Mouse (Mus musculus) small intestine, adult 2 months (tissue): Measurements from ENCODE around the gene Tmc5. TPM values are rescaled to one million over a fixed set of nuclear protein-coding genes. Genes with fewer than 3 reads are reported as not detected.

Experiments
- H3K27ac ChIP-seq: fragments of 200-500 bp; 2 replicates; pipeline ENCODE4 v1.5.1; 2012; ENCODE audit warnings: low read depth, low read length, control low read depth, inconsistent platforms; ENCODE audit not compliant: insufficient read depth
- H3K27me3 ChIP-seq: fragments of 200-500 bp; 2 replicates; pipeline ENCODE4 v1.6.1; 2012; ENCODE audit warnings: mild to moderate bottlenecking, moderate library complexity, low read length, inconsistent platforms; ENCODE audit not compliant: control insufficient read depth, insufficient read depth
- H3K36me3 ChIP-seq: fragments of 200-500 bp; 2 replicates; pipeline ENCODE4 v1.6.1; 2012; ENCODE audit warnings: mild to moderate bottlenecking, low read length, control low read depth, inconsistent platforms; ENCODE audit not compliant: control insufficient read depth, insufficient read depth
- H3K4me1 ChIP-seq: fragments of 200-500 bp; 2 replicates; pipeline ENCODE4 v1.6.1; 2012; ENCODE audit warnings: low read length, inconsistent platforms, mixed read lengths; ENCODE audit not compliant: control insufficient read depth, insufficient read depth, insufficient read length
- H3K4me3 ChIP-seq: fragments of 200-500 bp; 2 replicates; pipeline ENCODE4 v1.5.1; 2012; ENCODE audit warnings: low read depth, mild to moderate bottlenecking, control low read depth, inconsistent platforms, low read length, moderate library complexity
- CTCF ChIP-seq: fragments of 200-500 bp; IDR thresholded peaks from 2 replicates; pipeline ENCODE4 v1.5.1; 2012; ENCODE audit warnings: low read depth, mild to moderate bottlenecking, control low read depth, inconsistent platforms, low read length, moderate library complexity, mixed read lengths; ENCODE audit not compliant: insufficient replicate concordance, insufficient read length; ENCODE audit errors: extremely low read depth
- POLR2A ChIP-seq: fragments of 200-500 bp; IDR thresholded peaks from 2 replicates; pipeline ENCODE4 v1.6.1; 2012; ENCODE audit warnings: low read depth, mild to moderate bottlenecking, control low read depth, inconsistent platforms, low read length, moderate library complexity
- WGBS: fragments of 180-500 bp; shearing (Covaris S2); methylation state at CpG from one replicate; pipeline ENCODE4 v1.1.7; 2018; 5-methylcytosine and 5-hydroxymethylcytosine counted together
- polyA plus RNA-seq: library from polyadenylated mRNA; depleted of rRNA; stranded (reverse); fragments of >200 nt; gene quantifications from 2 replicates; pipeline ENCODE4 v1.2.3, GENCODE M21; 2012

Tmc5 gene
- polyA plus RNA-seq, 1 experiment, result 26.4 TPM

GRCm38 (mm10) chr7:118579938-118580337 is 17.2 kb upstream of the Tmc5 start:
- WGBS, result 75% methylated on average over 2 of the region's 2 CpGs
- Histone ChIP-seq H3K4me3 (no peak overlapping the region), H3K36me3 (no peaks in the 10 kb centered on the region), H3K27me3 (no peaks in the 10 kb centered on the region), H3K4me1 (peaks cover 13% of the 10 kb centered on the region), H3K27ac (no peak overlapping the region)
- TF ChIP-seq POLR2A (no peak), CTCF (no peak)

GRCm38 (mm10) chr7:118583821-118584220 is 13.3 kb upstream of the Tmc5 start:
- H3K27me3 ChIP-seq, result no peaks in the 10 kb centered on the region
- no peak for TF ChIP-seq POLR2A
- no peak for TF ChIP-seq CTCF
- H3K27ac ChIP-seq, result no peak overlapping the region
- peaks cover 2% of the 10 kb centered on the region; the same call in 1 of the 2 replicates for H3K4me1 ChIP-seq
- no peaks in the 10 kb centered on the region for H3K36me3 ChIP-seq
- H3K4me3 ChIP-seq, result peak overlapping the region; percentile 80; the same call in 1 of the 2 replicates
- WGBS, result 9% methylated on average over 7 of the region's 7 CpGs

- WGBS, result 1% methylated on average over 51 of the region's 51 CpGs
- Histone ChIP-seq H3K4me1 (peaks cover 2% of the 10 kb centered on the region; the same call in 1 of the 2 replicates), H3K27me3 (no peaks in the 10 kb centered on the region), H3K4me3 (peak within 1 kb of the TSS; percentile 80), H3K36me3 (no peaks in the 10 kb centered on the region), H3K27ac (no peak within 1 kb of the TSS)
- no peak for TF ChIP-seq POLR2A
- no peak for TF ChIP-seq CTCF
Measured at GRCm38 (mm10) chr7:118584257-118584907, 12.7 kb upstream of the Tmc5 start, which contains the start of gene Tmc7. Gene Tmc7, minus strand, starts transcription at chr7:118584736.

GRCm38 (mm10) chr7:118584926-118585325 is 12.2 kb upstream of the Tmc5 start:
- WGBS, result 57% methylated on average over 5 of the region's 5 CpGs
- H3K4me3 ChIP-seq, result peak overlapping the region; percentile 80
- H3K36me3 ChIP-seq, result no peaks in the 10 kb centered on the region
- H3K27me3 ChIP-seq, result no peaks in the 10 kb centered on the region
- peaks cover 2% of the 10 kb centered on the region; the same call in 1 of the 2 replicates for H3K4me1 ChIP-seq
- no peak for TF ChIP-seq CTCF
- TF ChIP-seq POLR2A, result no peak
- H3K27ac ChIP-seq, result no peak overlapping the region

GRCm38 (mm10) chr7:118585856-118586255 is 11.2 kb upstream of the Tmc5 start:
- H3K27me3 ChIP-seq, result no peaks in the 10 kb centered on the region
- H3K4me1 ChIP-seq, result peaks cover 2% of the 10 kb centered on the region; the same call in 1 of the 2 replicates
- no peaks in the 10 kb centered on the region for H3K36me3 ChIP-seq
- no peak overlapping the region for H3K27ac ChIP-seq
- 17% methylated on average over 6 of the region's 6 CpGs for WGBS
- H3K4me3 ChIP-seq, result no peak overlapping the region
- TF ChIP-seq POLR2A, result no peak
- TF ChIP-seq CTCF, result no peak

DNA sequence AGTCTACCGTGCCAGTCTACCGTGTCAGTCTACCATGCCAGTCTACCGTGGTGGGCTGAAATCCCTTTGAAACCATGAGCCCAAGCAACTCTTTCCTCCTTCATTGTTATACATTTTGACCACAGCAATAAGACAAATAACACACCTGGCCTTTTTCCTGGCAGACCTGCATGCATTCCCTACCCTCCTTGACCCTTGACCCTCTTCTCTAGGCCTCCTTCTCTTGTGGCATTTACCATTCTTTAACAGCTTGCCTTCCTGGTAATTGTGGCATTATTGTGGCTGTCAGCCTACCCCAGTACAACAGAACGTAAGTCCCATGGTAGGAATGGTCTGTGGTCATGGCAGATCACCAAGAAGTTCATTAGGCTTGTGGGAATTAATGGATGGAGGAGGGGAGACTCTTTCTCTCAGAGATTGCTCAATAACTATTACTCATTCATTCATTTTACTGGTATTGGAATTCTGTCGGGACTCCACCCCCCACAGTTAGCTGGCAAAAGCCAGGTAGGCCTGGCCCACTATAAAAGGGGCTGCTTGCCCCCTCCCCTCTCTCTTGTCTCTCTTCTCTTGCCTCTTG is 6.3 kb upstream of the Tmc5 start:
- Histone ChIP-seq H3K4me3 (no peak overlapping the region), H3K27me3 (no peaks in the 10 kb centered on the region), H3K36me3 (no peaks in the 10 kb centered on the region), H3K27ac (no peak overlapping the region), H3K4me1 (peaks cover 3% of the 10 kb centered on the region; the same call in 1 of the 2 replicates)
- 77% methylated on average over 5 of the region's 5 CpGs for WGBS
- TF ChIP-seq POLR2A, result no peak
- no peak for TF ChIP-seq CTCF

GRCm38 (mm10) chr7:118592146-118592545 is 5.0 kb upstream of the Tmc5 start:
- Histone ChIP-seq H3K4me3 (no peak overlapping the region), H3K4me1 (peaks cover 7% of the 10 kb centered on the region; the same call in 1 of the 2 replicates), H3K36me3 (no peaks in the 10 kb centered on the region), H3K27ac (no peak overlapping the region), H3K27me3 (no peaks in the 10 kb centered on the region)
- WGBS, result 74% methylated on average over 6 of the region's 6 CpGs
- TF ChIP-seq POLR2A (no peak), CTCF (no peak)
